Mouse (Mus musculus): Measurements from ENCODE around the gene Trit1. TPM values are rescaled to one million over a fixed set of nuclear protein-coding genes. Genes with fewer than 3 reads are reported as not detected.
"Not testable (repeated sequence)": the region's sequence is repeated elsewhere in the genome, so short reads cannot be mapped to it uniquely, and the experiment has no call there.

Gene Trit1
- polyA plus RNA-seq, 1 experiment from 2014 or later: 18.1 TPM

DNA sequence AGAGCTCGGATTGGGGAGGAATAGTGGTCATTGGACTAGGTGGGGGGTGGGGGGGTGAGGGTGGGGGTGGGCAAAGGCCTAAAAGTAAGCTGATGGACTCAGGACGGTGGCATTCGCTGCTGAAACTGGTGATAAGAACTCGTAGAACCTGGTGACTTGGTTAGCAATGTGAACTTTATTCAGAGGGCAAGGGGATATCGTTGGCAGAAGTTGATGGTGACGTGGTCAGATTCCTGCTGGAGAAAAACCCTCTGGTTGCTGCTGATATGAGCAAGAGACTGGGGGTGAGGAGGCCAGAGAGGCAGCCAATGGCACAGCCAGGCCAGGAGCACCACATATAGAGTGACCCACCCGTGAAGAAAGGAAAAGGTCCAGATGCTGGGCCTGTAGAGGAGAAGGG, 35.2 kb upstream of the Trit1 start:
- H3K9me3 ChIP-seq (ENCODE audit: low read length): no peaks in the 10 kb centered on the region
- H3K4me3 ChIP-seq (ENCODE audit: low read length): no peak overlapping the region
- peaks cover 14% of the 10 kb centered on the region for H3K27me3 ChIP-seq (ENCODE audit: insufficient read depth, low read length)
- H3K4me1 ChIP-seq (ENCODE audit: insufficient read depth, low read length): peaks cover 22% of the 10 kb centered on the region
- no peaks in the 10 kb centered on the region for H3K36me3 ChIP-seq (ENCODE audit: insufficient read depth, low read length)
- no peak for ATAC-seq (ENCODE audit: low FRiP score, low TSS enrichment)
- no peak overlapping the region for H3K27ac ChIP-seq (ENCODE audit: low read length)
- no peak overlapping the region for H3K9ac ChIP-seq (replicated peaks; ENCODE audit: low read length)
- no peak overlapping the region for H3K4me2 ChIP-seq (replicated peaks; ENCODE audit: low read depth, low read length)
- WGBS: 67% methylated on average over 7 of the region's 7 CpGs

DNA sequence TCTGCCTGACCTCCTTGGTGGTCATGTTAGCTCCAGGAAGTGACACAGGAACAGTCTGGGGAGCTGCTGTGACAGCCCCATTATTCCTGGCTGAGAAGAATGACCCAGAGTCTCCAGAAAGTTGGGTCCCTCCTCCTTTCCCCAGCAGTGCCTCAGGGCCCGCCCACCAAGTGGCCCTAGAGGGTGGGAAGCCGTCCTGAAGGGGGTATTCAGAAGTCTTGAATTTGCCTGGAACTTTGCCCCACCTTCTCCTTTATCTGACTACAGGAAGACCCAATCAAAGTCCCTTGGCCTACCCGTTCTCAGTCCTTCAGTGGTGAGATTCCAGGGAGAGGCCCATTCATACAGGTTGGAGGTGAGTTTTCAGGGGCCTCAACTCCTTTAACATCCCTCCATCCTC, 34.5 kb upstream of the Trit1 start:
- H3K9ac ChIP-seq (replicated peaks; ENCODE audit: low read length): no peak overlapping the region
- H3K36me3 ChIP-seq (ENCODE audit: insufficient read depth, low read length): no peaks in the 10 kb centered on the region
- H3K4me2 ChIP-seq (replicated peaks; ENCODE audit: low read depth, low read length): no peak overlapping the region
- no peak for ATAC-seq (ENCODE audit: low FRiP score, low TSS enrichment)
- 49% methylated on average over 3 of the region's 3 CpGs for WGBS
- no peaks in the 10 kb centered on the region for H3K9me3 ChIP-seq (ENCODE audit: low read length)
- peaks cover 14% of the 10 kb centered on the region for H3K27me3 ChIP-seq (ENCODE audit: insufficient read depth, low read length)
- peaks cover 22% of the 10 kb centered on the region for H3K4me1 ChIP-seq (ENCODE audit: insufficient read depth, low read length)
- H3K4me3 ChIP-seq (ENCODE audit: low read length): no peak overlapping the region
- H3K27ac ChIP-seq (ENCODE audit: low read length): no peak overlapping the region

GRCm38 (mm10) chr4:122982537-122982936, 33.9 kb upstream of the Trit1 start:
- H3K9ac ChIP-seq (replicated peaks; ENCODE audit: low read length): no peak overlapping the region
- H3K4me1 ChIP-seq (ENCODE audit: insufficient read depth, low read length): peaks cover 22% of the 10 kb centered on the region
- WGBS: 71% methylated on average over 3 of the region's 3 CpGs
- peaks cover 14% of the 10 kb centered on the region for H3K27me3 ChIP-seq (ENCODE audit: insufficient read depth, low read length)
- H3K4me2 ChIP-seq (replicated peaks; ENCODE audit: low read depth, low read length): no peak overlapping the region
- no peak for ATAC-seq (ENCODE audit: low FRiP score, low TSS enrichment)
- H3K9me3 ChIP-seq (ENCODE audit: low read length): no peaks in the 10 kb centered on the region
- no peak overlapping the region for H3K27ac ChIP-seq (ENCODE audit: low read length)
- H3K4me3 ChIP-seq (ENCODE audit: low read length): no peak overlapping the region
- no peaks in the 10 kb centered on the region for H3K36me3 ChIP-seq (ENCODE audit: insufficient read depth, low read length)

DNA sequence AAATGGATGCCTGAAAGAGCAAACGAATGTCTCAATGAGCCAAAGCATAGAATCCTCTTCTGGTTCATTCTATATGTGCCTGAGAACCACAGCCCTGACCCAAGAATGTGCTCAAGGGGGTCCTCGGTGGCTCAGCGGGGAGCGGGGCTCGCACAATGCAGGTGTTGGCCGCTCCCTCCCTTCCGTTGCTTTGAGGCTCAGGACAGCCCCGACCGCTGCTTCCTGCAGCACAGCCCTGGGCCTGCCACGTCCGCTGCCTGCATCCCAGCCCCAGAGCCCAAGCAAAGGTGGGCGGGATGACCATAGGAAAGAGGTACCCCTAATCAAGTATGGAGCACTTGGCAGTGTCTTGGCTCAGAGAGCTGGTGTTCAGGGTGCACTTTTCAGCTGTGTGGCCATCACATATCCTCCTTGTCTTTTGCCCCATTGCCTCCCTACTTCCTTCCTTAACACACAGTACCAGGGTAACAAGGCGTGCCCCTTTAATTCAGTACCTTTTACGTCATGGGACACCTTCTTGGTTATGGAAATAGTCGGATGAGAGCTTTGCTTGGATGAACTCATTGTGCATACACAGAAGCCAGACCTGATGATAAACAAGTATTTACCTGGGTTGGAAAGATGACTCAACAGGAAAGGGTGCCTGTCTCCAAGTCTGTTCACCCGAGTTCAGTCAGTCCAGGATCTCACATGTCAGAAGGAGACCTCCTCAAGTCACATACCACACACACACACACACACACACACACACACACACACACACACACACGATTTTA, 32.7 kb upstream of the Trit1 start:
- Histone ChIP-seq H3K9ac (replicated peaks; ENCODE audit: low read length) (peak overlapping the region; percentile 25; the same call in 1 of the 2 replicates), H3K27me3 (ENCODE audit: insufficient read depth, low read length) (peaks cover 14% of the 10 kb centered on the region), H3K4me1 (ENCODE audit: insufficient read depth, low read length) (peaks cover 22% of the 10 kb centered on the region), H3K4me3 (ENCODE audit: low read length) (peak overlapping the region; percentile 24), H3K4me2 (replicated peaks; ENCODE audit: low read depth, low read length) (peak overlapping the region; percentile 39), H3K36me3 (ENCODE audit: insufficient read depth, low read length) (no peaks in the 10 kb centered on the region), H3K9me3 (ENCODE audit: low read length) (no peaks in the 10 kb centered on the region), H3K27ac (ENCODE audit: low read length) (no peak overlapping the region)
- ATAC-seq (ENCODE audit: low FRiP score, low TSS enrichment): no peak
- 28% methylated on average over 17 of the region's 17 CpGs for WGBS

GRCm38 (mm10) chr4:122985110-122985509, 31.3 kb upstream of the Trit1 start:
- ATAC-seq (ENCODE audit: low FRiP score, low TSS enrichment): peak; percentile 91
- no peaks in the 10 kb centered on the region for H3K9me3 ChIP-seq (ENCODE audit: low read length)
- peaks cover 22% of the 10 kb centered on the region for H3K4me1 ChIP-seq (ENCODE audit: insufficient read depth, low read length)
- no peak overlapping the region for H3K9ac ChIP-seq (replicated peaks; ENCODE audit: low read length)
- no peak overlapping the region for H3K4me2 ChIP-seq (replicated peaks; ENCODE audit: low read depth, low read length)
- H3K36me3 ChIP-seq (ENCODE audit: insufficient read depth, low read length): no peaks in the 10 kb centered on the region
- H3K27ac ChIP-seq (ENCODE audit: low read length): no peak overlapping the region
- no peak overlapping the region for H3K4me3 ChIP-seq (ENCODE audit: low read length)
- 19% methylated on average over 8 of the region's 8 CpGs for WGBS
- H3K27me3 ChIP-seq (ENCODE audit: insufficient read depth, low read length): peaks cover 14% of the 10 kb centered on the region

DNA sequence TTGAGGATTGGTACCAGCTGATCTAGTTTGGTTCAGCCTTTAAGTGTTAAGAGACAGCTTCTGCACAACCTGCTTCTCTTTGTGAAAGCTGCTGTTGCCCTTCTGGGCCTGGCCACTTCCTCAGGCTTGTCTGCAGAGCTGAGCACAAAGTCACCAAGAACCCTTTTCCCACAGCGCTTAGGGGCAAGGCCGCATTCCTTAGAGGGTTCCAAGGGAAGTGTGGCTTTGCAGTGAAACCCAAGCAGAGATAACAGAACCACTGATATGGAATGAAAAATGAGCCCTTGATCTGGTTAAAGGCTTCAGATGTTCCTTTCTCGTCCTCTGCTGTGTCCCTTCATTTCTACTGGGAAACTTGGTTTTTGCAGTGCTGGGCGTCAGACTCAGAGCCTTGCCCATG, 29.0 kb upstream of the Trit1 start:
- no peak for ATAC-seq (ENCODE audit: low FRiP score, low TSS enrichment)

DNA sequence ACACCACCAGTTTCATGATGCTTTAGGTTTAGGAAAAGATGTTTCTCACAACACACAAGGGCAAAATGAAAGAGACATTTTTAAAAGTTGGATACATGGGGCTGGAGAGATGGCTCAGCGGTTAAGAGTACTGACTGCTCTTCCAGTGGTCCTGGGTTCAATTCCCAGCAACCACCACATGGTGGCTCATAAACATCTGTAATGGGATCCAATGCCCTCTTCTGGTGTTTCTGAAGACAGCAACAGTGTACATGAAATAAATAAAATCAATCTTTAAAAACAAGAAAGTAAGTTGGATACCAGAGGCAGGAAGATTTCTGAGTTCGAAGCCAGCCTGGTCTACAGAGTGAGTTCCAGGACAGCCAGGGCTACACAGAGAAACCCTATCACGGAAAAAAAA, 28.4 kb upstream of the Trit1 start:
- H3K27ac ChIP-seq (ENCODE audit: low read length); H3K4me2 ChIP-seq (replicated peaks; ENCODE audit: low read depth, low read length); H3K4me3 ChIP-seq (ENCODE audit: low read length); H3K36me3 ChIP-seq (ENCODE audit: insufficient read depth, low read length); ATAC-seq (ENCODE audit: low FRiP score, low TSS enrichment); H3K27me3 ChIP-seq (ENCODE audit: insufficient read depth, low read length); H3K9ac ChIP-seq (replicated peaks; ENCODE audit: low read length); H3K4me1 ChIP-seq (ENCODE audit: insufficient read depth, low read length); H3K9me3 ChIP-seq (ENCODE audit: low read length): not testable (repeated sequence)
- WGBS: 70% methylated on average over 3 of the region's 3 CpGs

More for the DNA sequence above, 29.0 kb upstream of the Trit1 start:
- peaks cover 5% of the 10 kb centered on the region; the same call in 1 of the 2 replicates for H3K9me3 ChIP-seq (ENCODE audit: low read length)
- H3K4me3 ChIP-seq (ENCODE audit: low read length): no peak overlapping the region
- H3K4me1 ChIP-seq (ENCODE audit: insufficient read depth, low read length): peaks cover 9% of the 10 kb centered on the region; the same call in 1 of the 2 replicates
- peaks cover 8% of the 10 kb centered on the region for H3K27me3 ChIP-seq (ENCODE audit: insufficient read depth, low read length)
- H3K36me3 ChIP-seq (ENCODE audit: insufficient read depth, low read length): no peaks in the 10 kb centered on the region
- no peak overlapping the region for H3K9ac ChIP-seq (replicated peaks; ENCODE audit: low read length)
- H3K27ac ChIP-seq (ENCODE audit: low read length): no peak overlapping the region
- no peak overlapping the region for H3K4me2 ChIP-seq (replicated peaks; ENCODE audit: low read depth, low read length)
- 72% methylated on average over 4 of the region's 4 CpGs for WGBS

DNA sequence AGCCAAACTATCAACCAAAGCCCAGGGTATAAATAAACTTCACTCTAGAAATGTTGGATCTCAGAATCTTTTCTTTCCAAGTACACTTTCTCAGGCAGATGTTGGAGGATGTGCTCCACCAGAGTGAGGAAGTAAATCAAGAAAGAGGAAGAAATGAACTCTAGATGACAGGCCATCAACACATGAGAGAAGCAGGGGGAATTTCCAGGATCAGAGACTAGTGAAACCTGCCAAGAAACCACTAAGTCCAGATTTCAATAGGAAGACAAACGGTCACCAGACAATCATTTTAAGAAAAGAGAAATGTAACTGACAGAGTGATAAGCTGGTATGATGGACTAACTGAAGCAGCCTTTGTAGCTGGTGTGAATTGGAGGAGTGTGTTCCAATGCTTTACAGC, 25.2 kb upstream of the Trit1 start:
- no peak overlapping the region for H3K4me3 ChIP-seq (ENCODE audit: low read length)
- H3K4me1 ChIP-seq (ENCODE audit: insufficient read depth, low read length): peaks cover 3% of the 10 kb centered on the region; the same call in 1 of the 2 replicates
- H3K9me3 ChIP-seq (ENCODE audit: low read length): peaks cover 5% of the 10 kb centered on the region; the same call in 1 of the 2 replicates
- no peak overlapping the region for H3K4me2 ChIP-seq (replicated peaks; ENCODE audit: low read depth, low read length)
- 73% methylated on average over 1 of the region's 1 CpGs for WGBS
- ATAC-seq (ENCODE audit: low FRiP score, low TSS enrichment): no peak
- no peaks in the 10 kb centered on the region for H3K27me3 ChIP-seq (ENCODE audit: insufficient read depth, low read length)
- H3K36me3 ChIP-seq (ENCODE audit: insufficient read depth, low read length): no peaks in the 10 kb centered on the region
- no peak overlapping the region for H3K27ac ChIP-seq (ENCODE audit: low read length)
- H3K9ac ChIP-seq (replicated peaks; ENCODE audit: low read length): no peak overlapping the region

DNA sequence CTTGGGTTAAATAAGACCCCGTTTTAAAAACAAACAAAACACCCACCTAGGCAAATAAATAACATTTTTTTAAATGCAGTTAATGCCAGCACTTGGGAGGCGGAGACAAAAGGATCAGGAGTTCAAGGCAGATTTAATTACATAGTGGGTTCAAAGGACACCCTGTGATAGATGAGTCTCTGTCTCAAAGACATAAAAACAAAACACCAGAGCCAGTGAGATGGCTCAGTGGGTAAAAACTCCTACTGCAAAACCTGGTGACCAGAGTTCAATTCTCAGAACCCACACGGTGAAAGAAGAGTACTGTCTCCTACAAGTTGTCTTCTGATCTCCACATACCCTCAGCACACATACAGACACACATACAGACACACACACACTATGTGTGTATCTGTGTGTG, 24.1 kb upstream of the Trit1 start:
- H3K27me3 ChIP-seq (ENCODE audit: insufficient read depth, low read length): peaks cover 4% of the 10 kb centered on the region; the same call in 1 of the 2 replicates
- no peak overlapping the region for H3K27ac ChIP-seq (ENCODE audit: low read length)
- peaks cover 5% of the 10 kb centered on the region; the same call in 1 of the 2 replicates for H3K9me3 ChIP-seq (ENCODE audit: low read length)
- no peaks in the 10 kb centered on the region for H3K36me3 ChIP-seq (ENCODE audit: insufficient read depth, low read length)
- ATAC-seq (ENCODE audit: low FRiP score, low TSS enrichment): no peak
- H3K4me1 ChIP-seq (ENCODE audit: insufficient read depth, low read length): peaks cover 13% of the 10 kb centered on the region
- H3K4me3 ChIP-seq (ENCODE audit: low read length): no peak overlapping the region
- 34% methylated on average over 3 of the region's 3 CpGs for WGBS
- no peak overlapping the region for H3K4me2 ChIP-seq (replicated peaks; ENCODE audit: low read depth, low read length)
- H3K9ac ChIP-seq (replicated peaks; ENCODE audit: low read length): no peak overlapping the region
